Mouse (Mus musculus) MEL (cell line): ENCODE measurements around the gene Tesc. TPM values are rescaled to one million over a fixed set of nuclear protein-coding genes. Genes with fewer than 3 reads are reported as not detected.

Experiments
- DNase-seq: peaks from one replicate; pipeline ENCODE4 v3.0.0; 2011; ENCODE audit warnings: low read depth, low spot score
- H3K27ac ChIP-seq: 2 replicates; pipeline ENCODE4 v1.5.1; 2012; ENCODE audit warnings: low read depth, mild to moderate bottlenecking, control low read depth, low read length, moderate library complexity; ENCODE audit not compliant: control insufficient read depth
- H3K27me3 ChIP-seq, 2 experiments: fragments of 150-350 bp in 1 of 2; sonication (generic) in 1 of 2; 2 replicates each; pipeline ENCODE4 v1.6.1; 2012; ENCODE audit warnings: low read length in 2 of 2, mild to moderate bottlenecking in 2 of 2, improper control_type of control experiment in 1 of 2, moderate library complexity in 1 of 2; ENCODE audit not compliant: insufficient read depth in 2 of 2, control insufficient read depth in 1 of 2
- H3K36me3 ChIP-seq, 2 experiments: 2 replicates each; pipeline ENCODE4 v1.6.1; 2012 to 2014; ENCODE audit warnings: low read length in 2 of 2, improper control_type of control experiment in 1 of 2, inconsistent platforms in 1 of 2, mild to moderate bottlenecking in 1 of 2; ENCODE audit not compliant: insufficient read depth in 2 of 2, control insufficient read depth in 1 of 2
- H3K4me1 ChIP-seq, 2 experiments: fragments of 150-350 bp in 1 of 2; sonication (generic) in 1 of 2; 2 replicates each; pipeline ENCODE4 v1.6.1; 2012; ENCODE audit warnings: low read length in 2 of 2, improper control_type of control experiment in 1 of 2, mild to moderate bottlenecking in 1 of 2; ENCODE audit not compliant: insufficient read depth in 2 of 2, control insufficient read depth in 1 of 2
- H3K4me3 ChIP-seq, 2 experiments: fragments of 150-350 bp in 1 of 2; sonication (generic) in 1 of 2; 2 replicates each; pipeline ENCODE4 v1.5.1; 2012; ENCODE audit warnings: low read depth in 2 of 2, low read length in 2 of 2, mild to moderate bottlenecking in 2 of 2, moderate library complexity in 2 of 2, control low read depth in 1 of 2, improper control_type of control experiment in 1 of 2; ENCODE audit not compliant: control insufficient read depth in 1 of 2, insufficient read depth in 1 of 2
- H3K79me2 ChIP-seq: 2 replicates; pipeline ENCODE4 v1.6.1; 2012; ENCODE audit warnings: mild to moderate bottlenecking, low read length, moderate library complexity; ENCODE audit not compliant: control insufficient read depth, poor library complexity, insufficient read depth
- H3K9ac ChIP-seq: 2 replicates; pipeline ENCODE4 v1.6.1; 2012; ENCODE audit warnings: low read depth, mild to moderate bottlenecking, control low read depth, low read length, moderate library complexity; ENCODE audit not compliant: control insufficient read depth, poor library complexity, severe bottlenecking
- H3K9me3 ChIP-seq: fragments of 150-350 bp; sonication (generic); replicated peaks from 2 replicates; pipeline ENCODE4 v1.6.1; 2012; ENCODE audit warnings: mild to moderate bottlenecking, low read length, improper control_type of control experiment, moderate library complexity; ENCODE audit not compliant: insufficient read depth
- CHD1 ChIP-seq: IDR thresholded peaks from 2 replicates; pipeline ENCODE4 v1.6.1; 2012; ENCODE audit warnings: low read depth, mild to moderate bottlenecking, inconsistent platforms, low read length, improper control_type of control experiment
- E2F4 ChIP-seq: IDR thresholded peaks from 2 replicates; pipeline ENCODE4 v1.6.1; 2011; ENCODE audit warnings: low read depth, low read length, improper control_type of control experiment, borderline replicate concordance
- EP300 ChIP-seq, 2 experiments: IDR thresholded peaks; 2 replicates each; pipeline ENCODE4 v1.6.1; 2011; ENCODE audit warnings: improper control_type of control experiment in 2 of 2, low read length in 2 of 2, low read depth in 1 of 2, mild to moderate bottlenecking in 1 of 2
- ETS1 ChIP-seq: IDR thresholded peaks from 2 replicates; pipeline ENCODE4 v1.6.1; 2012; ENCODE audit warnings: low read depth, mild to moderate bottlenecking, inconsistent platforms, low read length, improper control_type of control experiment, moderate library complexity
- GABPA ChIP-seq: IDR thresholded peaks from 2 replicates; pipeline ENCODE4 v1.6.1; 2012; ENCODE audit warnings: low read depth, mild to moderate bottlenecking, inconsistent platforms, low read length, improper control_type of control experiment, moderate library complexity
- JUND ChIP-seq: IDR thresholded peaks from 2 replicates; pipeline ENCODE4 v1.6.1; 2011; ENCODE audit warnings: low read depth, mild to moderate bottlenecking, improper control_type of control experiment, low read length
- KAT2A ChIP-seq: conservative IDR thresholded peaks from 2 replicates; pipeline ENCODE4 v1.6.1; 2012; ENCODE audit warnings: low read depth, low read length, improper control_type of control experiment, inconsistent platforms
- MAZ ChIP-seq: IDR thresholded peaks from 2 replicates; pipeline ENCODE4 v1.6.1; 2012; ENCODE audit warnings: low read depth, mild to moderate bottlenecking, inconsistent platforms, low read length, improper control_type of control experiment
- MXI1 ChIP-seq: IDR thresholded peaks from 2 replicates; pipeline ENCODE4 v1.6.1; 2011; ENCODE audit warnings: mild to moderate bottlenecking, low read depth, low read length, improper control_type of control experiment
- NELFE ChIP-seq: IDR thresholded peaks from 2 replicates; pipeline ENCODE4 v1.6.1; 2011; ENCODE audit warnings: low read depth, low read length, improper control_type of control experiment
- SIN3A ChIP-seq: IDR thresholded peaks from 2 replicates; pipeline ENCODE4 v1.6.1; 2012; ENCODE audit warnings: low read length, improper control_type of control experiment, inconsistent platforms
- SMC3 ChIP-seq: IDR thresholded peaks from 2 replicates; pipeline ENCODE4 v1.6.1; 2011; ENCODE audit warnings: low read depth, low read length, improper control_type of control experiment
- TAL1 ChIP-seq: IDR thresholded peaks from 2 replicates; pipeline ENCODE4 v1.6.1; 2012; ENCODE audit warnings: mild to moderate bottlenecking, inconsistent platforms, low read length, moderate library complexity, mixed read lengths
- TCF12 ChIP-seq: IDR thresholded peaks from 2 replicates; pipeline ENCODE4 v1.6.1; 2014; ENCODE audit warnings: low read depth, mild to moderate bottlenecking, inconsistent platforms, low read length, improper control_type of control experiment, moderate library complexity
- USF1 ChIP-seq: IDR thresholded peaks from 2 replicates; pipeline ENCODE4 v1.6.1; 2014; ENCODE audit warnings: low read depth, mild to moderate bottlenecking, inconsistent platforms, low read length, improper control_type of control experiment, moderate library complexity
- USF2 ChIP-seq, 2 experiments: IDR thresholded peaks; 2 replicates each; pipeline ENCODE4 v1.6.1; 2011 to 2012; ENCODE audit warnings: improper control_type of control experiment in 2 of 2, low read length in 2 of 2, borderline replicate concordance in 1 of 2, inconsistent platforms in 1 of 2, low read depth in 1 of 2, mild to moderate bottlenecking in 1 of 2; ENCODE audit not compliant: insufficient read depth in 1 of 2
- ZMIZ1 ChIP-seq: IDR thresholded peaks from 2 replicates; pipeline ENCODE4 v1.6.1; 2012; ENCODE audit warnings: low read depth, mild to moderate bottlenecking, inconsistent platforms, low read length, improper control_type of control experiment, moderate library complexity
- polyA plus RNA-seq, 2 experiments: library from polyadenylated mRNA; stranded (reverse) in 1 of 2; unstranded in 1 of 2; fragments of >175 nt in 1 of 2; fragments of >200 nt in 1 of 2; gene quantifications; 2 replicates each; pipeline versions ENCODE4 v1.2.1 to v1.2.4; 2012; ENCODE audit warnings: low replicate concordance in 2 of 2, low read depth in 1 of 2; ENCODE audit not compliant: insufficient read length in 2 of 2, insufficient read depth in 1 of 2, missing spikeins in 1 of 2
- total RNA-seq: library from RNA; depleted of rRNA; stranded (reverse); fragments of 300-350 nt; gene quantifications from 2 replicates; pipeline ENCODE4 v1.2.3, GENCODE M21; 2012

Gene Tesc
- total and polyA plus RNA-seq, 3 experiments: 0.07 TPM; not detected in 2

- Histone ChIP-seq H3K36me3 (no peaks in the 10 kb centered on the region; a peak in 1 of 4 replicates), H3K9me3 (no peaks in the 10 kb centered on the region), H3K27me3 (no peaks in the 10 kb centered on the region), H3K9ac (no peak overlapping the region), H3K27ac (no peak overlapping the region), H3K4me1 (peaks cover 0 to 3% of the 10 kb centered on the region in 2 experiments; a peak in 1 of 4 replicates), H3K79me2 (no peaks in the 10 kb centered on the region), H3K4me3 (no peak overlapping the region)
- DNase-seq: no peak
- TF ChIP-seq MXI1 (no peak), EP300 (IDR thresholded peaks at IDR 0.05; ENCODE audit: low read depth in 1 of 2, low read length in 2 of 2) (no peak), ETS1 (no peak), MAZ (no peak)
Measured at GRCm38 (mm10) chr5:118086956-118087355, 59.4 kb downstream of the Tesc start.

- Histone ChIP-seq H3K27me3 (no peaks in the 10 kb centered on the region), H3K9me3 (no peaks in the 10 kb centered on the region), H3K9ac (no peak overlapping the region), H3K27ac (no peak overlapping the region), H3K79me2 (no peaks in the 10 kb centered on the region), H3K4me3 (no peak overlapping the region), H3K36me3 (no peaks in the 10 kb centered on the region; a peak in 1 of 4 replicates), H3K4me1 (peaks cover 0 to 3% of the 10 kb centered on the region in 2 experiments; a peak in 1 of 4 replicates)
- TF ChIP-seq GABPA (no peak), CHD1 (no peak), TAL1 (no peak), SIN3A (no peak), USF2 (IDR thresholded peaks at IDR 0.05; ENCODE audit: borderline replicate concordance in 1 of 2, insufficient read depth in 1 of 2, low read depth in 1 of 2, low read length in 2 of 2) (no peak), USF1 (no peak), KAT2A (no peak), TCF12 (no peak), JUND (no peak), NELFE (no peak), E2F4 (no peak), ZMIZ1 (no peak), MXI1 (no peak), SMC3 (no peak), MAZ (no peak)
- no peak for DNase-seq
Measured at GRCm38 (mm10) chr5:118089102-118089501, 61.6 kb downstream of the Tesc start.
